Mouse (Mus musculus) retina, postnatal 7 days (tissue): ENCODE measurements around the gene Ino80e.
A peak's percentile ranks its signal among the peaks of the same experiment; 100 is the strongest.

Source experiments
- DNase-seq: peaks from one replicate; pipeline ENCODE4 v3.0.0-alpha.2; 2012; ENCODE audit warnings: low read depth, low spot score

Gene Ino80e

GRCm38 (mm10) chr7:126856741-126857420 lies 5.3 kb downstream of the Ino80e start:
- no peak for DNase-seq

GRCm38 (mm10) chr7:126855641-126856040 lies 6.5 kb downstream of the Ino80e start:
- no peak for DNase-seq

- DNase-seq = no peak
These were observed 8.7 kb downstream of the Ino80e start for GRCm38 (mm10) chr7:126853454-126853853.

DNA sequence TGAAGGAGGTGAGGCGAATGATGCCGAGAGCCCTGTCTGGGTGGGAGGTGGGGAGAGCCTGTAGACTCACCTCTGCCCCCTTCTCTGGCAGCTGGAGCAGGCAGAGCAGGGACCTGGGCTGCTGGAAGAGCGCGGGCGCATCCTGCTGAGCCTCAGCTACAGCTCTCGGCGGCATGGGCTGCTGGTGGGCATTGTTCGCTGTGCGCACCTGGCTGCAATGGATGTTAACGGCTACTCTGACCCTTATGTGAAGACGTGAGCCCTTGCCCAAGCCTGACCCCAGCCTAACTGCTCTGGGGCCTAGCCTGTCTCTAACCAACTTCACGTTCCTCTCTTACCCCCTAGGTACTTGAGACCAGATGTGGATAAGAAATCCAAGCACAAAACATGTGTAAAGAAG lies 11.0 kb downstream of the Ino80e start:
- no peak for DNase-seq

GRCm38 (mm10) chr7:126850161-126850560 lies 12.0 kb downstream of the Ino80e start:
- no peak for DNase-seq

DNA sequence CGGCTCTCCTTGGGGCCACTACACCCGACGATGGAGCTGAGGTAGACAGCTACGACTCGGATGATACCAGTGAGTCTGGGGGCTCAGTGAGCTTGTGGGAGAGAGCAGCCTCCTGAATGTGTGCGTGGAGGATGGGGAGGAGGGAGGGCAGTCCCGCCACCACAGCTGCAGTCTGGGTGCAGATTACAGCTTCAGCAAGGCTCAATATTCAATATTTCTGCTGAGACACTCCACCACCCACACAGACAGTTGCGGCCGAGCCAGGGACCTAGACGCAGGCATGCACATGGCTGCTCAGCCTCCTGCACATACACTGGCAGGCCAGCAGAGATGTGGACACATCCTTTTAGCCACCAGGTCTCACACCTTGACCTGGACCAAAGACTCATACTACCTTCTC lies 13.4 kb downstream of the Ino80e start:
- DNase-seq = no peak

DNA sequence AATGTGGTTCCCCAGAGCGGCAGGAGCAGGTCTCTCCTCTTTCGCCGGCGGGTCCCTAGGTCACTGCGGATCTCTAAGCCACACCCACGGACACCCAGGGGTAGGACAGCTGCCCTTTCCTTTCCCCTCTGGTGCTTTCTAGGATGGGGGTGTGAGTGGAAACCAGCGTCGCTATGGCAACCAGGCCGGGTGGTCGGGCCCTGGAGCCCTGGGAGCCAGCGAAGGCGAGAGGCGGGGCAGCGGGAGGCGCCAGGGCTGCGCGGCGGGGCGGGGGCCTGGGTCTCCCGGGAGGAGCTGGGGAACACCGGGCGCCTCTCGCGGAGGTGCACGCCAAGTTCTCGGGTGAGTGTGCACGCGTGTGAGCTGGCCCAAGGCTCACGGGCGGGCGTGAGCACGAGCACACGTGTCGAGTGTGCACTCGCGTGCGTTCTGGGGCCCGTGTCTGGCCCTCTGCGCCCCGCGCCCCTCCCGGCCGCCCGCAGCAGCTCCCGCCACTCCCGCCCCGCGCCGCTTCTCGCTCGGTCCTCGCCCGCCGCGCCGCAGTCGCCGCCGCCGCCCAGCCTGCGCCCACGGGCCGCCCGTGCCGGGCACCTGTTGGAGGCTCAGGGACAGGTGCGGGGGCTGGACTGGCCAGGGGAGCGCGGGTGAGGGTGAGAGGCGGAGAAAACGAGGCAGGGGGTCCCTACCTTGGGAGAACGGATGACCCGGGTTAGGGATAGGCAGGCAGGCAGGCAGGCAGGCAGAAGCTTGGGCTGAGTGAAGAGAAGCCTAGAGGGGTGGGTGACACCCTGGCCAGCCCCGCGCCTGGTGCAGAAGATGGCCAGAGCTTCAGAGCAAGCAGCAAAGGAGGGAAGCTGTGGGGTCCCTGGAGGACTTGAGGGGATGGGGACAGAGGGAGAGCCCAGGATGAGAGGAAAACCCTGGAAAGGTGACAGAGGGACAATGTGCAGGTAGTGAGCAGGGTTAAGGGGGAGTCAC lies 14.5 kb downstream of the Ino80e start:
- DNase-seq = no peak

DNA sequence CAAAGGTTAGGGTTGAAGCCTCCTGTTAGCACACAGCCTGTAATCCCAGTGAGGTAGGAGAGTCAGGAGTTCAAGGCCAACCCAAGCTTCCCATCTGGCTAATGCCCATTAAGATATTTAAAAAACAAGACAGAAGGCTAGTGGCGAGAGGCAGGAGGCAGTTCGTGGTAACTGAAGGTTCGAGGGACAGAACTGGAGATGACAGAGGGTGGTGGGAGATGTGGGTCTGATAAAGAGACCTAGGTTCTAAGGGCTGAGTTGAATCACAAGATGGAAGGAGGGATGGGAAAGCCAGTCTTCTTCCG lies 15.1 kb downstream of the Ino80e start, which contains the start of gene Doc2a:
Doc2a (plus strand) TSS at position 301 of the 305 bp plus-strand sequence.
- no peak for DNase-seq

DNA sequence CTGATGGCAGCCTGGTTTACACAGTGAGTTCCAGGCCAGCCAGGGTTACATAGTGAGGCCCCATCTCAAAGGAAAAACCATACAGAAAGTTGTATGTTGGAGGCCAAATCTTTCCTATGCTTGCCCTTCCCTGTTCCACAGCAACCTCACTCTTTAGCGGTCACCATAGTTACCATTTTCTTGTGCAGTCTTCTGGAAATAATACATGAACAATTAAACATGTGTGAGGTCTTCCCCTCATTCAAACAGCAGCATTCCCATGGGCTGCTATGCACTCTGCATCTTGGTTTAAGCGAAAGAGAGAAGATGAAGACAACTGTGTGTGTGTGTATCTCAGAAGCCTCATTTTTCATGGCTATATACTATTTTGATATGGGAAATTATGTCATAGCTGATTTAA lies 16.7 kb downstream of the Ino80e start:
- DNase-seq = no peak

DNA sequence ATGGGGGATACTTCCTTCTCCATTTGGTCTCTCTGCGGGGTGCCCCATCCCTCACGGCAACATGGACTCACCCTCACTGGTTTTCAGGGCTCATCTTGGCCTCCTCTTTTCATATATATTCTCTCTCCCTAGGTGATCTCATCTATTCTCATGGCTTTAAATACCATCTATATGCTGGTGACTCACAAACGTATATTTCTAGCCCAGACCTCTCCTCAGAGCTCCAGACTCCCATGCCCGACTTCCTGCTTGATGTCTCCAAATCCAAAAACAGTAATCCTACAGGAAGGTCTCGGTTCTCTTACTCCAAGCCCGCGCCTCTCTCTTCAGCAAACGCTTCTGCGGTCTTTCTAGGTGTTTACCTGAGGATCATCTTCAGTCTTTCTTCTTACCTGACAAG lies 18.9 kb downstream of the Ino80e start:
- no peak for DNase-seq

GRCm38 (mm10) chr7:126833294-126833693 lies 28.9 kb downstream of the Ino80e start:
- no peak for DNase-seq

DNA sequence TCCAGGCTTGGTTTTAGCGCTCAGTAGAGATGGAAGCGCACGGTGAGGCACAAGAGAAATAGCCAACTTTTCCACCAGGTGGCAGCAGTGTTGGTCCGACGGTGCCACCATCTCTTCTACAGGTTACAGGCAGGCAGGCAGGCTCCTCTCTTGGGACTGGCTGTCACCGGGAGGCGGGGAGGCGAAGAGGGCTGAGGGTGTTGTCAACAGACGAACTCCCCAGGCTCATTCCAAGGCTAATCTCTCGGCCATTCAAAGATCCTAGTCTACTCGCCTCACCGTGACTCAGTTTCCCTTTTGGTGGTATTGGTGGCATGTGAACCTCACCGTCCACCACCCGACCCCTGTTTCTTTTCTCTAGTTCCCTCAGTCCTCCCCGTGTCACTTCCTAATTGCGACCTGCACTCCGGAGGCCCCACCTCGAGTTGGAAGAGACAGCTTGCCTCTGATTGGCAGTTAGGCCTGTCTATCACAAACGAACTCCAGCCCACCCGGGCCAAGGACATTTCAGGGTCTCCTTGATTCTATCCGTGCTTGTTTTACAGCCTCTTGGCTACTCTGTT lies 30.1 kb downstream of the Ino80e start:
- DNase-seq = peak; percentile 71

DNA sequence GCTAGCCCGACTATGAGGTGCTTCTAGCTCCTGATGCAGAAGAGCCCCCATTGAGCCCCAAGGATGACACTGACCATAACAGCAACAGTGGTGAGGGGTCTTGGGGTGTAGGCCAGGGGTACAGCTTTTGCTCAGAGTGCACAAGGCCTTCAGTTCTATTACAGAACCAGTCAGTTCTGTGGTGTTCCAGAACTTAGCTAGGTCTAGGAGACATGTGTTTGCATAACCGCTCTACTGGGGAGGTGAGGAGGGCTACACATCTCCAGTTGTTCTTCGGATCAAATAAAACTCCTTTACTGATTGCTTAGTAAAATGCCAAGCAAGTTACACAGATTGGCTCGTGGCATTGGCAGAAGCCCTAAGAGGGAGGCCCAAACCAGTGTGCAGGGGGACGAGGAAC lies 30.6 kb downstream of the Ino80e start, which contains the start of gene 4930451I11Rik:
4930451I11Rik (minus strand) TSS at position 101 of the 400 bp plus-strand sequence.
- no peak for DNase-seq

DNA sequence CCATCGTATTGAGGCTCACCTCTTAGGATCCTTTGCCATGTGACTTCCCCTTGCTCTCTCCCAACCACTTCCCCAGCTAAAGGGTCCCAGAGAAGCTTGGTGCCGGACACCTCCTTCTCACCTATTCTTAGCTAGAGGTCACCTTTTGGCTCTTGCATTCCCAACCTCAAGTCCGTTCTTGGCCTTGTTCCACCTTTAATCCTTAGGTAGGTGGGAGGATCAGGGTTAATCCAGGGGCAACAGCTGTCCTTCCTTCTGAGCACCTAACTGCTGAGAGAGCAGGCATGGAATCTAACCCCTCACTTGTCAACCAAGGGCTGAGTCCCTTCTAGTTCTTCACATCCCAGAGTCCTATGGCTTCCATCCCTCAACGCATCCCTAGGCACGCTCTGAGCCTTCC lies 36.2 kb downstream of the Ino80e start:
- DNase-seq = peak; percentile 53

DNA sequence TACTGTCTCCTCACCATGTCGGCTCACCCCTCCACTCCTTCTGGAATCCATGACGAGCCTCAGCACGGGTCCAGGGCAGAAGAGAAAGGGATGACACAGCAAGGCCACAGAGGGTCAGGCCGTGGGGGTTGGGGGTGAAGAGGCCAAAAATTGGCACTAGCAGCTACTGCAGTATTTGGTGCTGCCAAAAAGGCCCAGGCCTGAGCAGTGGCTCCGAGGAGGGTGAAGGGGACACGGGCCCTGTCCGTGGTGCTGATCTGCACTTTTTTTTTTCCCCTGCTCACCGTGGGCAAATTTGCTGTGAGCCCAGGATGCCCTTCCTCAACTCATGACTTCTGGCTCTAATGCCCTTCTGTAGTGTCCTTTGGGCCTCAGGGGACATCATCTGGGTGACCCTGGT lies 36.8 kb downstream of the Ino80e start:
- DNase-seq = no peak

- DNase-seq = no peak
These were observed 38.2 kb downstream of the Ino80e start for GRCm38 (mm10) chr7:126823940-126824339.

- DNase-seq = peak; percentile 49
These were observed 38.9 kb downstream of the Ino80e start for GRCm38 (mm10) chr7:126823202-126823711.

GRCm38 (mm10) chr7:126822741-126823140 lies 39.4 kb downstream of the Ino80e start:
- DNase-seq = no peak

DNA sequence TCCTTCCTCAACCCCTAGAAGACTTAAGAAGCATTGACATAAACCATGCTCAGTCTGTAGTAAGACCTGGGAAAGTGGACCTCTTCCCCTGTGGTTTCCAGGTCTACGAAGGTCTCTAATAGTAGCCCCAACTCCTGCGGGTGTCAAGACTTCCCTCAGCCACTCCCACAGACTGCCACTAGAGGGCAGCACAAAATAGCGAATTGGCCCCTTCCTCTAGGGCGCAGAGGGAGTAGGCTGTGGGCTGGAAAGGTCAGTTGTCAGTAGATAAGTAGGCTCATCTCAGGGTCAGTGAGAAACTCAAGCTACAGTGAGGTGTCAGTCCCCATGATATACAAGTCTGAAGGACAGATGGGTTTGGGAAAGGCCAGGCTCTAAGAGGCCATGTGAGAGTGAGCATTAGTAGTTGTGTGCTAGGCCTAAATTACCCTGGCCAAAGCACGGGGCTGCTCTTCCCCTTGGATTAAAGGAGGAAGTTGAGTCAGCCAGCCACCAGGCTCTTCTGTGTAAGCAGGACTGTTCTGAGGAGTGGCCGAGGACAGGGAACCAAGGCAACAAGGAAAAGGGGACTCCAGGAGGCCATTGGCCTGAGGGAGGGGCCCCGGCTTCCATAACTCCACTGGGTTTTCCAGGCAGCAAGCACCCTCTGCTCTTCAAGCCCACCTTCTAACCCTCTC lies 40.2 kb downstream of the Ino80e start:
- peak; percentile 90 for DNase-seq

DNA sequence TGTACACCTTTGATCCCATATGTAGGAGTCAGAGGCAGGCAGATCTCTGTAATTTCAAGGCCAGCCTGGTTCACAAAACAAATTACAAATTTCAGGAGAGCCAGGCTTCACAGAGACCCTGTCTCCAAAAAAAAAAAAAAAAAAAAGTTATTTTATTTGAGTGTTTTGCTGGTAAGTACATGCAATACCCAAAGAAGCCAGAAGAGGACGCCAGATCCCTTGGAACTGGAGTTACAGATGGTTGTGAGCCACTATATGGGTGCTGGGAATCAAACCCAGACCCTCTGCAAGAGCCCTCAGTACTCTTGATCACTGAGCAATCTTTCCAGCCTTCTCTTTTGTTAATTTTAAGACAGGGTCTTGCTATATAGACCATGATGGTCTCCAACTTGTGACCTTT lies 43.4 kb downstream of the Ino80e start:
- DNase-seq = no peak

DNA sequence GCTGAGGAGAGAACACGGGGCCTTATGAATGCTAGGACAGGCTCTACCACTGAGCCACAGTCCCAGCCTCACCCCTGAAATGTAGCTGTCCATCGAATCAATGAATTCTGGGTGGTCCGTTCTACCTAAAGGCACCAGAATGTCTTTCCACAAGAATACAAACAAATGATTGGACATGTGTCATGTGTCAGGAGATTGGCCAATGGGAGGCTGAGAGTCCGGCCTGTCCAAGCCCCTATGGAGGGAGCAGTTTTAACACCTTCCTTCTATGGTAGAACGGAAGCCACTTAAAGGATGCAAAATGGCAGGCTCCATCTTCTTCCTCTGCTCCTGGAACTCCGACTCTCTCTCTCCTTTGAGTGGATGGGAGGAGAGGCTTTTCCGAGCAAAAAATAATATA lies 44.6 kb downstream of the Ino80e start:
- no peak for DNase-seq

DNA sequence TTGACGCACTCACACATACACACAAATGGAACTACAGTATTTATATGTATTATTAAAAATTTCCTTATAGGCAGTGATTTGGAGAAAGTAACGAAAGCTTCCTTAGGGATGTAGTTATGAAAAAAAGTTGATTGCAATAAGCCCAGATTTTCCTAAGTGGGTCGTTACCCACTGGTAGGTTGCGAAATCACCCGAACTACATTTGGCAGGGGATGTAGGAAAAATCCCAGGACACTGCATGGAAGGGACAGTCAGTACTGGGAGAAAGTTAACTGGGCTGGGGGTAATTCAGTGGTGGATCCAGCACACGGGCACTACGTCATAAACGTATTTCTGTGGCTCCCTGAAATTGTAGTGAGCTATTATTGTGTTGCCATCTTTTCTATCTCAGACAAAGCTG lies 45.7 kb downstream of the Ino80e start:
- no peak for DNase-seq
